Mouse (Mus musculus) ovary, postnatal 10 days (tissue): ENCODE measurements around the gene Vps37c.
A peak's percentile ranks its signal among the peaks of the same experiment; 100 is the strongest.

Experiments used
- DNase-seq: peaks from one replicate; pipeline ENCODE4 v3.0.0; 2022; ENCODE audit warnings: low spot score

Gene Vps37c

DNA sequence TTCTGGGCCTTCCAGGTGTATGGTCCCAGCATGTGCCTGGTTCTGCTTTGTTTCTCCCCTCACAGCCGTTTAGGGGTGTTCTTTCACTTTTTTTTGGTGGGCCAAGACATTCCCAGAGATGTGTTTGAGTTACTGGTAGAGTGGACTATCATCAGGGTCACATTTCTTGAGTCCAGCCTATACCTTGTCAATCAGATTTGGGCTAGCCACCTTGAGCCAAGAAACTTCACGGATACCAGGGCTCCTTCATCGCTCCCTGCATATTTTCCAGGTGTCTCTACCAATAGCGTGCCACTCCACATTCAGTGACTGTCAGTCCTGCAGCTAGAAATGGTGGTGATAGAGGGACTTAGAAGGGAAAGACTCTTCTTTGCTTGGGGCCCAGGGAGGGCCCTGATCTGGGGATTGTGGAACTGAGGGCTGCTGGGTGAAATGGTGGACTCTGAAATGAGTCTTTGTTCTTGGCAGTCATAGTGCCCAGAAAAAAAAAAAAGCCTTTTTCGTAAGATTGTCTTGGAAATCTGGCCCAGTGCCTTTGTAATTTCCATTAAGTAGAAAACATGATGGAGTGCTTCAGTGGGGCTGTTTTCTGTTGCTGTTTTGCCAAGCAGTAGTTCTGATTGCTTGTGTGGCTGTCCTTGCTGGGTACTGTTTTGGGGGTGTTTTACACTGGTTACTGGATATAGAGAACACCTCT, 1.1 kb downstream of the Vps37c start:
- no peak for DNase-seq

DNA sequence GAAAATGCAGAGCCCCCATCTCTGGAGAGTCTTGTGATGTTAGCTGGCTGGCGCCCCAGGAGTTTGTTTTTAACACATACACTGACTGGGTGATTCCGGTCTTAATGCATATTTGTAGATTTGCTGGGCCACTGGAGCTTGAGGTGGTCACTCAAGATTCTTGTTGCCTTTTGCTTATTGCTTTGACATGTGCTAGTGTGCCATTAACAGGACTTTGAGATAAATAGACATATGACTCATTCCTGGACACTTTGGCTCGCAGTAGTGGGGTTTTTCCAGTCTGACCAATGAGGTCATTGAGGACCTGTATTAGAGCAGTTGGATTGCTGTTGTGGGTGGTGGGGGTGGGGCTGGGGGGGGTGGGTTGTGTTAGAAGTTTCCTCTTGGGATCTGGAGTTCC, 1.8 kb downstream of the Vps37c start:
- no peak for DNase-seq

GRCm38 (mm10) chr19:10691121-10691520, 2.6 kb downstream of the Vps37c start:
- DNase-seq = no peak

GRCm38 (mm10) chr19:10691660-10692059, 3.1 kb downstream of the Vps37c start:
- no peak for DNase-seq

- no peak for DNase-seq
Measured at GRCm38 (mm10) chr19:10692361-10692760, 3.8 kb downstream of the Vps37c start.

- DNase-seq = no peak
Measured at GRCm38 (mm10) chr19:10693926-10694682, 5.6 kb downstream of the Vps37c start.

- DNase-seq = no peak
Measured at GRCm38 (mm10) chr19:10695801-10696200, 7.3 kb downstream of the Vps37c start.

DNA sequence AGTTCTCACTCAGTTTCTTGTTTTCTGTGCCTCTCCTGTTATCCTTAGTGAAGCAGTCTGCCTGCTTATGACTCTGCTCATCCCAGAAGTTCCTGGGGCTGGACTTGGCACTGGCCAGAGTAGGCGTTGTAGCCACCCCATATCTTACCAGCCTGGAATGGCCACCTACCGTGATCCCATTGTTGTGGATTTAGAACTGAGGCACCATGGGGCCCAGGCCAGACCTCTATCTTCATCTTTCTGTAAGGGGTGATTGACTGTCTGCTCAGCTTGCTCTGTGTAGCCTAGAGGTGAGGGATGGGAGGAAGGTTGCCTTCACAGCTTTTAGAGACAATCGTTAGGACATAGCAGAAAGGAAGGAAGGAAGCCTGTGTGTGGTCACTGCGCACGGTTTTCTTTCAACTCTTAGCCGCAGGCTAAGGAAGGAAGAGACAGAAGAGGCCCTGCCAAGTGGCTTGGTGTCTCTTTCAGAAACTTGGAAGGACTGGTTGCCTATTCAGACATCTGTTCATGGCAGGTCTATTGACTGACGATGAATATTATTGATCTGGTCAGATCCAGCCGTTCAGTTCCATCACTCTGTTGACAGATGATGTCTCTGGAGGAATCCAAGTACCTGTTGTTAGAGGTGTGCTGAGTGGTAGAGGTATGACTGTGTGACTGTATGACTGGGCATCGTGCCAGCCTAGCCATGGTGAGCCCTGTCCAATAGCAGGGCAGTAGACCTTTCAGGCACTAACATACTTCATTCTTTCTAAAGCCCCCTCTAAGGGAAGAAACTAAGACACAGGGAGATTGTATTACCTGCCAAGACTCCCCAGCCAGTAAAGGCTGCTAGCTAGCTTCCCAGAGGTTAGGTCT, 9.8 kb downstream of the Vps37c start:
- DNase-seq = no peak

- DNase-seq = no peak
Measured at GRCm38 (mm10) chr19:10699851-10700250, 11.3 kb downstream of the Vps37c start.

GRCm38 (mm10) chr19:10701013-10701726, 12.6 kb downstream of the Vps37c start:
- DNase-seq = no peak

DNA sequence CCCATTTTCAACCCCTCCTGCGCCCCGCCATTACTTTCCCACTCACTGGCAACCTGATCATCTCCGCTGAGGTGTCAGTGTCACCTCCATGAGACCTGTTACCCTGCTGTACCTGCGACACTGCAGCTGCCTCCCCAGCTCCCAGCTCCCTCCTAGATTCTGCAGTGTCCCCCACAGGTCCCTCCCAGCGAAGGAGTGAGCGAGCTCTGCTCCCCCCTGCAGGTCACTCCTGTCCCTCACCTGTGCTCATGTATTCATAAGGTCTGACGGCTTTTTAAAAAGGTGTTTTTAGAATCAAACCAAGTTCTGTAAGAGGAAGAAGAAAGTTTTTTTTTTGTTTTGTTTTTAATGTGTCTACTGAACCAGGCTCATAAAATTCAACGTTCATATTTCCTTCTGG, 13.6 kb downstream of the Vps37c start:
- DNase-seq = no peak

DNA sequence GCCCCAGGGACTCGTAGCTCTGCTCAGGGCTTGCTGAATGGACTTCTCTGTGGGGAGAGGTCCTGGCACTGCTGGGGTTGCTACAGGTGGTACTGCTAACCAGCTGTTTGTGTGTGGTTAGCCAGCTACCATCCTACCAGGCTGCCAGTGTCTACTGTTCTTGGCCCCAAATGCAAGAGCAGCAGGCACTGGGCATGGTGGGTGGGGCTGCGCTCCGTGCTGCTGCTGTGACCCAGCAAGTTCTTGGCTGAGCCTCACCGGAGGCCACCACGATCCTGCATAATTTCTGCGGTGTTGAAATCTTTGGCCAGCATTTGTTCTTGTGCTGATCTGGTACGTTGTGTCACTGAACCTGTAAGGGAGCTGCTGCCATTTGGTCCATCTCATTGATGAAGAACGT, 14.9 kb downstream of the Vps37c start:
- no peak for DNase-seq

DNA sequence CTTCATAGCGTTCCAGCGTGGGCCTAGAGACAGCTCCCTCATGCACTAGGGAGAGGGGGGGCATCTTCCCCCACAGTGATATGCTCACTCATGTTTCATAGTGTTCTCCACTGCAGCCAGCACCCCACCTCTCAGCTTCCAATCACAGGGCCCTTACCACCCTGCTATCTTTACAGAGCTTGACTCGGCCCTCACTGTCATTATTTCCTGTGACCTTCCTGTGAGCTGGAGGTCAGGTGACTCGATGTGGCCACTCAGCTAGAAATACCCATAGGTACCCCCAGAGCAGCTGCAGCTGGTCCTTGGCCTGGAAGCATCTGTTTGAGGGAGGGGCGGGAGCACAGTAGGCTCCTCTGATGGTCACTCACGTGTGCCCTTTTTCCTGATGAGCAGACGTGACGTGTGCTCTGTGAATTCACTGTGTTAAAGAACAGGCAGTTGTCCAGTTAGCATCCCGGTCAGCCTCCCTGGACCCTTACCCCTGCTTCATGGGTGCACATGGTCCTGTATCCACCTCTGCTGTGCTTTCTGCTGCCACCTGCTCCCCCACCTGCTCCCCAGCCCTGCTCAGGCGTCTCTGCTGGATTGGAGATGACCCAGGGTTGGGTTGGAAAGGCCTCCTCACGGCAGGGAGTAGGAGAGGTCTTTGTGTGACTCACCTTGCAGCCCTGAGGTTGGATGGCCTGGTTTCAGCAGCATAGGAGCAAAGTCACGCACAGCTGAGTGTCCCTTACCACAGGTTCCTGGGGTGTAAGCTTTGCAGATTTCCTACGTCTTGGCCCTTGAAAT, 18.7 kb downstream of the Vps37c start:
- no peak for DNase-seq

- no peak for DNase-seq
Measured at GRCm38 (mm10) chr19:10707881-10708280, 19.3 kb downstream of the Vps37c start.

- DNase-seq = no peak
Measured at GRCm38 (mm10) chr19:10708900-10709299, 20.4 kb downstream of the Vps37c start.

DNA sequence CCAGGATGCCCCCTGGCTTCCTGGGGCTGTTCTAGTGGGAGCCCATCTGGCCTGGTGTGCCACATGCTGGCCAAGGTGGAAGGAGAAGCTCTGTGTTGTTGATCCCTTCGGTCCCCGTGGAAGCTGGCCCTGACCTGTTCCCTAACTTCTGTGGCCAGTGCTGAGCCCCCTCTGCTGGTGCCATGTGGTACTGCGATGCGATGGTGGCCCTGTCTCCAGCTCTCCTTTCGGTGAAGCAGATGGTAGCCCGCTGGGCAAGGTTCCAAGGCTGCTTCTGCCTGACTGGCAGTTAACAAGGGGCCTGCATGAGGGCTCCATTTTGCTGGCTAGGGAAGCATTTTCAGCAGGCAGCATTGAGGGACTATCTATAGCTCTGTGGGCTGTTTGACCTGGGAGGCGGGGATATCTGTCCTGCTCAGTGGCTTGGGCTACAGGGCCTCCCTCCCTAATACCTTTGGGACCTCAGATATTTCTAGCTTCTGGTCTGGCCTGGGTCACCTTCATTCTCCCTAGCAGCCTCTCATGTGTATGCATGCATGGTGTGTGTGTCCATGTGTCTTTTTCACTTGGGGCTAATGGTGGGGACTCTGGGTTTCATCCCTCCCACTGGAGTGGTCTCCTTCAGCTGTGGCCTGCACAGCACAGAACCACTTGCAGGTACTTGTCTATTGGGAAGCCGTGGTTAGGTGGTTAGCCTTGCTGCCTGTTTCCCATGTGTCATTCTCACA, 21.0 kb downstream of the Vps37c start:
- DNase-seq = peak; percentile 89

DNA sequence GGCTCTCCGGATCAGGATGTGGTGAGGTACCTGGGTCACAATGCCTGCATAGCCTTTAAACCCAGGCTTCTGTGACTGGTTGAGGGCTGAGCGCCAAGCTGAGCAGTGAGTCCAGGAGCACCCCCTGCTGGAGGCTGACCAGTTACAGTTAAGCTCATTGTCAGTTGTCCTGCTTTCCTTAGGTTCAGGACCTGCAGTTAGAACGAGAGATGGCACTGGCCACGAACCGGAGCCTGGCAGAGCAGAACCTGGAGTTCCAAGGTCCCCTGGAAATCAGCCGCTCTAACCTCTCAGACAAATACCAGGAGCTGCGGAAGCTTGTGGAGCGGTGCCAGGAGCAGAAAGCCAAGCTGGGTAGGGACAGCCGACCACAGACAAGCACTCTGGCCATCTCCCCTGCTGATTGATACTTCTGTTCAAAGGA, 21.6 kb downstream of the Vps37c start:
- no peak for DNase-seq

DNA sequence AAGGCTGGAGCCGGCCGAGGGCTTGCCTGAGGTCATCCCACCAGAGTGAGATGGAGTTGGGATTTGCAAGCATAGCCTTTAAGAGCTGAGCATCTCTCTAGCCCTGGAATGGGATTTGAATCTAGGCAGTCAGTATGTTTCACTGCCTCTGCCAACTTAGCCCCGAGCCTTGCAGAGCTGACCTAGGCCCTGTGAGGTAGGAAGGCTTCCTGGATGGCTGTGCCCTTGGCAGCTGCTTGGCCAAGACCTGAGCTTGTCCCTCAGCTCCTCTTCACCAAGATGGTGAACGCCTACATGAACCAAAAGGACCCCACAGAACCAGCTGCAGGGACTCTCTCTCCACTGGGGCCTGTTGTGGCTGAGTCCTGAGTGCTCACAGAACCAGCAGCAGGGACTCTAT, 22.2 kb downstream of the Vps37c start:
- no peak for DNase-seq

DNA sequence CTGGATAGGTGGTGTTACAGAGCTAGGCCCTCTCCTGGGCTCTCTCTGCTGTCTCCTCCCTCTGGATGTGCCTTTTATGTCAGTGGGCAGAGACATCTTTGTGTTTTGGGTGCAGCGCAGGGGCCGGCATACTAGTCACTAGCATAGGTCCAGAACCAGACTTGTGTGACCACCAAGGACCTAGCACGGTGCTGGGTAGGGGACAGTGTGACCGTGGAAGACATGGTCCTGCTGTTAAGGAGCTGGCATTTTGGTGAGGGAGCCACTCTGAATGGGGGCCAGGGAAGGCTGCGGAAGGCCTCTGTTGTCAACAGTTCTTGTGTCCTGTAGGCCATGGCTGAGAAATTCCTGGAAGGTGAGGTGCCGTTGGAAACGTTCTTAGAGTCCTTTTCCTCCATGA, 23.7 kb downstream of the Vps37c start:
- no peak for DNase-seq

DNA sequence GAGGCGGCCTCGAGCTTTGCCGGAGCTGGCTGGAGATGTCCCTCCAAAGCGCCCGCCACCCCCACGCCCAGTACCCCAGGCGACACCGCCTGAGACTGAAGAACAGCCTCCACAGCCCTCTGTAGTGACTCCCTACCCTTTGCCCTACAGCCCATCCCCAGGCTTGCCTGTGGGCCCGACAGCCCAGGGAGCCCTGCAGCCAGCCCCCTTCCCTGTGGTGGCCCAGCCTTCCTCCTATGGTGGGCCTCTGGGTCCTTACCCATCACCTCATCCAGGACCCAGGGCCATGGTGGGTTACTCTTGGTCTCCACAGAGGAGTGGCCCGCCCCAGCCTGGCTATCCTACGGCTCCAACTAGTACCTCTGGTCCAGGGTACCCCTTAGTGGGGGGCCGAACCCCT, 24.1 kb downstream of the Vps37c start:
- DNase-seq = no peak

DNA sequence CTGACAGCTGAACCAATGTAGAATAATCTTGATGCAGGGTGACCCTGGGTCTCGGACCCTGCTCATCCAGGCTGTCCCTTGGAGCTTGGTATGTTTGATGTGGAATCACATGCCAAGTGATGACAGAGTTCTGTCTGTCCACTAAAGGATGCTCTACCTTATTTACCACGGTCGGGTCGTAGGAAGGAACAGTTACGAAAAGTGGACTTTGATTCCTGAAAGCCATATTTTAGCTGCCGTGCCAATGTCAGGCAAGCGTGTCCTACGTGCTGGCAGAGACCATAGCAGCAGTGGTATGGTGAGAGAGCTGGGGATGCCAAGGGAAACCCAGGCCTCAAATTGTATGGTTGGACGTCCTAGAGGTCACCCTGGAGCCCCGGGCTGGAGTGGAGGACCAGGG, 25.0 kb downstream of the Vps37c start:
- DNase-seq = no peak
